Mouse (Mus musculus) bone marrow macrophage, adult 2 months (primary cell): ENCODE results near the gene Gm11541.
A peak's percentile ranks its signal among the peaks of the same experiment; 100 is the strongest.

Source experiments
- CTCF ChIP-seq: IDR thresholded peaks from 2 replicates; pipeline ENCODE4 v1.5.1; 2012; ENCODE audit warnings: low read depth, mild to moderate bottlenecking, low read length, moderate library complexity
- POLR2A ChIP-seq: IDR thresholded peaks from 2 replicates; pipeline ENCODE4 v1.6.1; 2012; ENCODE audit warnings: mild to moderate bottlenecking, low read depth, low read length, borderline replicate concordance

GRCm38 (mm10) chr11:94716754-94717153 is 12.5 kb upstream of the Gm11541 start:
- TF ChIP-seq POLR2A (no peak), CTCF (peak; percentile 27; the same call in 1 of the 2 replicates)
